Mouse (Mus musculus) forebrain, embryonic 16.5 days (tissue): Measurements from ENCODE around the gene Nostrin. TPM values are rescaled to one million over a fixed set of nuclear protein-coding genes. Genes with fewer than 3 reads are reported as not detected.

Source experiments
- ATAC-seq: fragments of 200-750 bp; cut with Nextera tagmentation; 2 replicates; pipeline ENCODE4 v1.8.0; 2017; ENCODE audit warnings: mild to moderate bottlenecking, moderate library complexity
- H3K27ac ChIP-seq: fragments of 300-500 bp; sonication (generic); 2 replicates; pipeline ENCODE4 v1.5.1; 2014; ENCODE audit warnings: low read length, control low read depth
- H3K27me3 ChIP-seq: fragments of 300-500 bp; sonication (generic); replicated peaks from 2 replicates; pipeline ENCODE4 v1.6.1; 2014; ENCODE audit warnings: low read length; ENCODE audit not compliant: control insufficient read depth, insufficient read depth
- H3K36me3 ChIP-seq: fragments of 300-500 bp; sonication (generic); 2 replicates; pipeline ENCODE4 v1.6.1; 2014; ENCODE audit not compliant: control insufficient read depth, insufficient read depth
- H3K4me1 ChIP-seq: fragments of 300-500 bp; sonication (generic); replicated peaks from 2 replicates; pipeline ENCODE4 v1.6.1; 2014; ENCODE audit warnings: low read length; ENCODE audit not compliant: control insufficient read depth, insufficient read depth
- H3K4me2 ChIP-seq: fragments of 300-500 bp; sonication (generic); 2 replicates; pipeline ENCODE4 v1.6.1; 2014; ENCODE audit warnings: mild to moderate bottlenecking, low read length, control low read depth
- H3K4me3 ChIP-seq: fragments of 300-500 bp; sonication (generic); replicated peaks from 2 replicates; pipeline ENCODE4 v1.5.1; 2014; ENCODE audit warnings: mild to moderate bottlenecking, low read length, control low read depth
- H3K9ac ChIP-seq: fragments of 300-500 bp; sonication (generic); replicated peaks from 2 replicates; pipeline ENCODE4 v1.6.1; 2014; ENCODE audit warnings: low read depth, low read length, control low read depth
- H3K9me3 ChIP-seq: fragments of 300-500 bp; sonication (generic); 2 replicates; pipeline ENCODE4 v1.6.1; 2016; ENCODE audit warnings: low read length; ENCODE audit not compliant: control insufficient read depth
- WGBS: fragments of 180-500 bp; shearing (Covaris S2); extraction: QIAGEN DNeasy Blood & Tissue Kit; methylation state at CpG from one replicate; pipeline ENCODE4 v1.1.7; 2014; 5-methylcytosine and 5-hydroxymethylcytosine counted together
- polyA plus RNA-seq: library from polyadenylated mRNA; unstranded; fragments of >200 nt; fragmentation: Nextera tagmentation; extraction: Ambion mirVana; gene quantifications from 2 replicates; pipeline ENCODE4 v1.2.1, GENCODE M21; 2015

Gene Nostrin
- polyA plus RNA-seq, 1 experiment from 2014 or later: 2.2 TPM

GRCm38 (mm10) chr2:69137406-69138084, 1.9 kb downstream of the Nostrin start:
- Histone ChIP-seq H3K4me1 (0 out of 2 replicates have a peak, but pooled peaks cover 2% of the 10 kb centered on the region), H3K9ac (no peak overlapping the region), H3K27ac (no peak overlapping the region), H3K4me3 (no peak overlapping the region), H3K9me3 (no peaks in the 10 kb centered on the region), H3K27me3 (no peaks in the 10 kb centered on the region), H3K36me3 (no peaks in the 10 kb centered on the region), H3K4me2 (no peak overlapping the region)
- WGBS: 87% methylated on average over 10 of the region's 10 CpGs
- ATAC-seq: no peak

- WGBS: 69% methylated on average over 4 of the region's 4 CpGs
- no peak overlapping the region for H3K4me2 ChIP-seq
- no peak overlapping the region for H3K9ac ChIP-seq
- ATAC-seq: 0 out of 2 replicates have a peak, but pooled peaks have one; percentile 46
- H3K27ac ChIP-seq: no peak overlapping the region
- no peak overlapping the region for H3K4me3 ChIP-seq
- no peaks in the 10 kb centered on the region for H3K9me3 ChIP-seq
- no peaks in the 10 kb centered on the region for H3K27me3 ChIP-seq
- H3K4me1 ChIP-seq: 0 out of 2 replicates have a peak, but pooled peaks cover 2% of the 10 kb centered on the region
- H3K36me3 ChIP-seq: no peaks in the 10 kb centered on the region
Observed at GRCm38 (mm10) chr2:69138759-69139158, 3.2 kb downstream of the Nostrin start.

- 0 out of 2 replicates have a peak, but pooled peaks cover 1% of the 10 kb centered on the region for H3K4me1 ChIP-seq
- H3K4me3 ChIP-seq: no peak overlapping the region
- no peak overlapping the region for H3K4me2 ChIP-seq
- no peak overlapping the region for H3K9ac ChIP-seq
- H3K27ac ChIP-seq: no peak overlapping the region
- no peak for ATAC-seq
- H3K9me3 ChIP-seq: no peaks in the 10 kb centered on the region
- no peaks in the 10 kb centered on the region for H3K27me3 ChIP-seq
- no peaks in the 10 kb centered on the region for H3K36me3 ChIP-seq
- WGBS: 61% methylated on average over 2 of the region's 2 CpGs
Observed at GRCm38 (mm10) chr2:69140215-69140614, 4.6 kb downstream of the Nostrin start.

- Histone ChIP-seq H3K27ac (no peak overlapping the region), H3K4me2 (no peak overlapping the region), H3K9me3 (no peaks in the 10 kb centered on the region), H3K4me3 (no peak overlapping the region), H3K27me3 (no peaks in the 10 kb centered on the region), H3K9ac (no peak overlapping the region), H3K4me1 (no peaks in the 10 kb centered on the region), H3K36me3 (no peaks in the 10 kb centered on the region)
- ATAC-seq: no peak
- 77% methylated on average over 4 of the region's 4 CpGs for WGBS
Observed at GRCm38 (mm10) chr2:69140816-69141215, 5.2 kb downstream of the Nostrin start.

GRCm38 (mm10) chr2:69148691-69149090, 13.1 kb downstream of the Nostrin start:
- Histone ChIP-seq H3K4me1 (no peaks in the 10 kb centered on the region), H3K27me3 (no peaks in the 10 kb centered on the region), H3K4me3 (no peak overlapping the region), H3K27ac (no peak overlapping the region), H3K4me2 (no peak overlapping the region), H3K9ac (no peak overlapping the region), H3K9me3 (no peaks in the 10 kb centered on the region), H3K36me3 (no peaks in the 10 kb centered on the region)
- ATAC-seq: no peak
- WGBS: 74% methylated on average over 3 of the region's 3 CpGs

GRCm38 (mm10) chr2:69149154-69149553, 13.6 kb downstream of the Nostrin start:
- Histone ChIP-seq H3K4me3 (no peak overlapping the region), H3K36me3 (no peaks in the 10 kb centered on the region), H3K9me3 (no peaks in the 10 kb centered on the region), H3K27me3 (no peaks in the 10 kb centered on the region), H3K9ac (no peak overlapping the region), H3K27ac (no peak overlapping the region), H3K4me1 (no peaks in the 10 kb centered on the region), H3K4me2 (no peak overlapping the region)
- 91% methylated on average over 10 of the region's 10 CpGs for WGBS
- no peak for ATAC-seq

- Histone ChIP-seq H3K9ac (no peak overlapping the region), H3K9me3 (no peaks in the 10 kb centered on the region), H3K27me3 (no peaks in the 10 kb centered on the region), H3K4me3 (no peak overlapping the region), H3K4me1 (no peaks in the 10 kb centered on the region), H3K4me2 (no peak overlapping the region), H3K27ac (no peak overlapping the region), H3K36me3 (no peaks in the 10 kb centered on the region)
- ATAC-seq: no peak
- WGBS: 35% methylated on average over 5 of the region's 5 CpGs
Observed at GRCm38 (mm10) chr2:69150841-69151240, 15.2 kb downstream of the Nostrin start.

- Histone ChIP-seq H3K27ac (no peak overlapping the region), H3K9me3 (no peaks in the 10 kb centered on the region), H3K4me1 (no peaks in the 10 kb centered on the region), H3K27me3 (no peaks in the 10 kb centered on the region), H3K36me3 (no peaks in the 10 kb centered on the region), H3K9ac (no peak overlapping the region), H3K4me2 (no peak overlapping the region), H3K4me3 (no peak overlapping the region)
- WGBS: 78% methylated on average over 3 of the region's 3 CpGs
- no peak for ATAC-seq
Observed at GRCm38 (mm10) chr2:69155861-69156260, 20.3 kb downstream of the Nostrin start.

- ATAC-seq: no peak
- Histone ChIP-seq H3K9me3 (no peaks in the 10 kb centered on the region), H3K27ac (no peak overlapping the region), H3K27me3 (no peaks in the 10 kb centered on the region), H3K4me2 (no peak overlapping the region), H3K4me1 (no peaks in the 10 kb centered on the region), H3K36me3 (no peaks in the 10 kb centered on the region), H3K4me3 (no peak overlapping the region), H3K9ac (no peak overlapping the region)
- 71% methylated on average over 7 of the region's 7 CpGs for WGBS
Observed at GRCm38 (mm10) chr2:69156283-69156682, 20.7 kb downstream of the Nostrin start.

- Histone ChIP-seq H3K27me3 (no peaks in the 10 kb centered on the region), H3K4me1 (0 out of 2 replicates have a peak, but pooled peaks cover 3% of the 10 kb centered on the region), H3K9ac (no peak overlapping the region), H3K9me3 (no peaks in the 10 kb centered on the region), H3K27ac (no peak overlapping the region), H3K4me3 (no peak overlapping the region), H3K4me2 (no peak overlapping the region), H3K36me3 (no peaks in the 10 kb centered on the region)
- no peak for ATAC-seq
Observed at GRCm38 (mm10) chr2:69158907-69159306, 23.3 kb downstream of the Nostrin start.
